Mouse (Mus musculus) kidney, postnatal 36 days (tissue): Measurements from ENCODE around the gene Hist1h4a.
"Not testable (repeated sequence)": the region's sequence is repeated elsewhere in the genome, so short reads cannot be mapped to it uniquely, and the experiment has no call there.

Source experiments
- DNase-seq, 2 experiments: peaks; one replicate each; pipeline ENCODE4 v3.0.0; 2021 to 2022; ENCODE audit warnings: mixed read lengths in 2 of 2

The Hist1h4a gene

GRCm38 (mm10) chr13:23760972-23761864, at the start of gene Hist1h4a:
TSS of gene Hist1h4a (minus strand) at chr13:23761230.
- DNase-seq: peak; percentile 99

GRCm38 (mm10) chr13:23806422-23807052, 45.5 kb upstream of the Hist1h4a start, which contains the start of gene Slc17a2:
TSS of gene Slc17a2 (plus strand) at chr13:23806993.
- DNase-seq: peak; percentile 34 to 65

GRCm38 (mm10) chr13:23804532-23804931, 43.5 kb upstream of the Hist1h4a start:
- DNase-seq: no peak

- DNase-seq: no peak
These were observed 38.4 kb upstream of the Hist1h4a start for GRCm38 (mm10) chr13:23799405-23799804.

GRCm38 (mm10) chr13:23792520-23792919, 31.5 kb upstream of the Hist1h4a start:
- peak; percentile 54 to 71 for DNase-seq

GRCm38 (mm10) chr13:23779025-23779424, 18.0 kb upstream of the Hist1h4a start:
- no peak for DNase-seq

- no peak for DNase-seq
These were observed 17.3 kb upstream of the Hist1h4a start for GRCm38 (mm10) chr13:23778339-23778738.

- DNase-seq: peak; percentile 27 to 29
These were observed 11.7 kb upstream of the Hist1h4a start for GRCm38 (mm10) chr13:23772561-23773313.

GRCm38 (mm10) chr13:23769613-23770012, 8.6 kb upstream of the Hist1h4a start, which contains the start of gene Trim38:
TSS of gene Trim38 (plus strand) at chr13:23769913.
- DNase-seq: not testable (repeated sequence)

- no peak for DNase-seq
These were observed 7.9 kb upstream of the Hist1h4a start for GRCm38 (mm10) chr13:23768834-23769397.

- no peak for DNase-seq
These were observed 5.7 kb upstream of the Hist1h4a start for GRCm38 (mm10) chr13:23766772-23767171.

GRCm38 (mm10) chr13:23765172-23765513, 4.1 kb upstream of the Hist1h4a start:
- no peak for DNase-seq

GRCm38 (mm10) chr13:23764324-23765171, 3.5 kb upstream of the Hist1h4a start:
- DNase-seq: no peak

GRCm38 (mm10) chr13:23763586-23764323, 2.7 kb upstream of the Hist1h4a start, which contains the start of gene Hist1h1a:
TSS of gene Hist1h1a (plus strand) at chr13:23763666.
- peak; percentile 85 to 88 for DNase-seq

GRCm38 (mm10) chr13:23763242-23763585, 2.2 kb upstream of the Hist1h4a start:
- no peak for DNase-seq

- peak; percentile 55 to 68 for DNase-seq
These were observed 1.1 kb upstream of the Hist1h4a start, which contains the start of gene Hist1h3a for GRCm38 (mm10) chr13:23761871-23762821. TSS of gene Hist1h3a (minus strand) at chr13:23762386.

- no peak for DNase-seq
These were observed 624 bp downstream of the Hist1h4a start for GRCm38 (mm10) chr13:23760240-23760971.

GRCm38 (mm10) chr13:23759916-23760239, 1.2 kb downstream of the Hist1h4a start:
- DNase-seq: no peak

GRCm38 (mm10) chr13:23759251-23759771, 1.7 kb downstream of the Hist1h4a start:
- DNase-seq: no peak
